Mouse (Mus musculus): Measurements from ENCODE around the gene Ly86. TPM values are rescaled to one million over a fixed set of nuclear protein-coding genes. Genes with fewer than 3 reads are reported as not detected.

The Ly86 gene
- total and polyA plus RNA-seq, 3 experiments, result 2.1 to 4.5 (median 2.5) TPM

DNA sequence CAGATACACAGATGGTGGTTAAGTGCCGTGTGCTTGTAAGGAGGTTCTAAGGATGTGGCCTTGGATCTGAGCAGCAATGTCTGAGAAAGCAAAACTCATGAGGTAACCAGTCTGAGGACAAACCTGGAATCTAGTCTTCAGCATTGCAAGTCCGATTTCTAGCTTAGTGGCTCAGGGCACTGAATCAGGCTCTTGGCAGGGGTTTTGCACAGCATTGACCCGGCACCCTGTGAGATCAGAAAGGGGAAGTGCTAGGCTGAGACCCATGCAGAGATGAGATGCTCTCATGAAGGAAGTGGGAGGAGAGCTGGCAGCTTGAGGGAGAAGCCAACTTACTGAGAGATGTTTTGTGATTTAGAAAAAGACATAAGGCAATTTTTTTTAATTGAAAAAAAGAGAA is 106.5 kb downstream of the Ly86 start:
- Histone ChIP-seq H3K79me2 (replicated peaks; ENCODE audit: control insufficient read depth, insufficient read depth, low read length) (no peaks in the 10 kb centered on the region), H3K9ac (ENCODE audit: low read depth, low read length) (no peak overlapping the region), H3K4me3 (no peak overlapping the region), H3K27ac (peak overlapping the region; percentile 80; the same call in 1 of the 2 replicates), H3K27me3 (ENCODE audit: control insufficient read depth, insufficient read depth, low read length) (no peaks in the 10 kb centered on the region), H3K36me3 (ENCODE audit: control insufficient read depth, insufficient read depth, low read length) (no peaks in the 10 kb centered on the region), H3K4me1 (ENCODE audit: control insufficient read depth, insufficient read depth, low read length) (peaks cover 22% of the 10 kb centered on the region)
- WGBS, result 39% methylated on average over 3 of the region's 3 CpGs
- intact Hi-C loops (cut with DNase I), result loop anchor here (5.0 kb wide), 1 partner anchor 491 kb away; no protein-coding TSS in a partner anchor
- peak in 1 of 2 experiments; percentile 61 for DNase-seq
- TF ChIP-seq POLR2A (IDR thresholded peaks at IDR 0.05; ENCODE audit: insufficient read depth, low read depth, low read length) (no peak), CTCF (IDR thresholded peaks at IDR 0.05) (no peak), EP300 (IDR thresholded peaks at IDR 0.05; ENCODE audit: insufficient read depth, low read depth, low read length) (no peak)

DNA sequence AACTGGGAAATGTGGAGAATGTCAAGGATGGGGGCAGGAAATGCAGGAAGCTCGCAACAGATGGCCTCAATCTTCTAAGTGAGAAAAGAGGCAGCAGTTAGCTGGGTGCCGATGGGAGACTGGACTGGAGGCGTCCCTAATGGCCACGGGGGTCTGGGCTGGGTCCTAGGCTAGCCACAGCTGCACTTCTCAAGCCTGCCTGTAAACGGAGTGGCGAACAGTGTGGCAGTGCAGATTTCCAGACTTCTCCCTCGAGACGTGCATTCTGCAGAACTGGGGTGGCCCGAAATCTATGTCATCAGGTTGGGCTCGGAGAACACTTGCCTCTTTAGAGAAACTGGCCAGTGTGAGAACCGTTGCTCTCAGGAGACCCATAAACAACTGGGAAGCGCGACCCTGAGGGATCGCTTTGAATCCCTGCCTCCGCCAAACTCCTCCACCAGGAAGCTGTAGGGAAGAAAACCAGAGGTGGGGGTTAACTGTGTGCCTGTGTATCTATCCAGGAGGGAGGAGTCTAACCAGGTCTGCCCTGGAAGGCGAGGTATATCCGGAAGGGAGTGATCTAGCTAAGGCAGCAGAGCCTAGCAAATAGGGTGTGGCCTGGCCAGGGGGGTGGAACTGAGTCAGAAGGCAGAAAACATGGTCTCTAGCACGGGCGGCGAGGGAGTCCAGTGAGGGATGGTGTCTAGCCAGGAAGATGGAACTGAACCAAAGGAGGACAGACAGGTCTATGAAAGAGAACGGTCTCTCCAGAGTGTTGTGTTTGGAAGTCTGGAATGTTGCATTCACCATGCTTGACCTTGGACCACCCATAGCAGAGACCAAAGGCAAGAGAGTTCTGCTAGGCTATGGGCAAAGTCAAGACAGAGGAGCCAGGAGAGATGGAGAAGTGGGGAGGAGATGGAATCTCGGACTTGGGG is 107.3 kb downstream of the Ly86 start:
- peak; percentile 57 for TF ChIP-seq POLR2A (IDR thresholded peaks at IDR 0.05; ENCODE audit: insufficient read depth, low read depth, low read length)
- TF ChIP-seq CTCF (IDR thresholded peaks at IDR 0.05), result peak; percentile 44
- TF ChIP-seq EP300 (IDR thresholded peaks at IDR 0.05; ENCODE audit: insufficient read depth, low read depth, low read length), result no peak
- peak; percentile 75 to 82 for DNase-seq
- H3K9ac ChIP-seq (ENCODE audit: low read depth, low read length), result peak overlapping the region; percentile 43
- no peaks in the 10 kb centered on the region for H3K79me2 ChIP-seq (replicated peaks; ENCODE audit: control insufficient read depth, insufficient read depth, low read length)
- H3K27ac ChIP-seq, result peak overlapping the region; percentile 80
- H3K36me3 ChIP-seq (ENCODE audit: control insufficient read depth, insufficient read depth, low read length), result no peaks in the 10 kb centered on the region
- peak overlapping the region; percentile 9 for H3K4me3 ChIP-seq
- peaks cover 25% of the 10 kb centered on the region for H3K4me1 ChIP-seq (ENCODE audit: control insufficient read depth, insufficient read depth, low read length)
- 11% methylated on average over 22 of the region's 22 CpGs for WGBS
- intact Hi-C loops (cut with DNase I), result loop anchor here (5.0 kb wide), 1 partner anchor 490 kb away; no protein-coding TSS in a partner anchor
- no peaks in the 10 kb centered on the region for H3K27me3 ChIP-seq (ENCODE audit: control insufficient read depth, insufficient read depth, low read length)

DNA sequence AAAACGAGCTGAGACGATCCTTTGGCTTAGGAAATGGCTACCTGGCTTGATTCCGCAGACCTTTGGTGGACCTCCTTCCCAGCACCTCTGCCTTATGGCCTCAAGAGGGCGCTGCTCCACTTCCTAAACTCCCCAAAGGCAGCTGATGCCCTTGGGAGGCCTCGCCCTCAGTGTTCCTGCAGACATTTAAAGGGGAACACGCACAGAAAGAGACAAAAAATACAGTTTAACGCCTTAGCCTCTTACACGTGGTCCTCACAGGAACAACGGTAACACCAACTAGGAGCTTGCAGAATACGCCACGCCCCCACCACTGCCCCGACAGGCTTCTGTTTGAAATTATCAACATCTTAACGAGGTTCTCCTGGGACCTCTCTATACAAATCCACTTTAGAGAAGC is 108.2 kb downstream of the Ly86 start:
- Histone ChIP-seq H3K4me1 (ENCODE audit: control insufficient read depth, insufficient read depth, low read length) (peaks cover 24% of the 10 kb centered on the region), H3K79me2 (replicated peaks; ENCODE audit: control insufficient read depth, insufficient read depth, low read length) (no peaks in the 10 kb centered on the region), H3K9ac (ENCODE audit: low read depth, low read length) (peak overlapping the region; percentile 57), H3K27ac (peak overlapping the region; percentile 80), H3K27me3 (ENCODE audit: control insufficient read depth, insufficient read depth, low read length) (no peaks in the 10 kb centered on the region), H3K4me3 (peak overlapping the region; percentile 9), H3K36me3 (ENCODE audit: control insufficient read depth, insufficient read depth, low read length) (no peaks in the 10 kb centered on the region)
- WGBS, result 3% methylated on average over 13 of the region's 13 CpGs
- no peak; the same call in 1 of the 2 replicates for TF ChIP-seq CTCF (IDR thresholded peaks at IDR 0.05)
- TF ChIP-seq EP300 (IDR thresholded peaks at IDR 0.05; ENCODE audit: insufficient read depth, low read depth, low read length), result peak; percentile 97
- no peak for TF ChIP-seq POLR2A (IDR thresholded peaks at IDR 0.05; ENCODE audit: insufficient read depth, low read depth, low read length)
- peak; percentile 83 to 89 for DNase-seq
- intact Hi-C loops (cut with DNase I), result loop anchor here (1.0 to 5.0 kb wide), 2 partner anchors 19 to 489 kb away; no protein-coding TSS in a partner anchor

DNA sequence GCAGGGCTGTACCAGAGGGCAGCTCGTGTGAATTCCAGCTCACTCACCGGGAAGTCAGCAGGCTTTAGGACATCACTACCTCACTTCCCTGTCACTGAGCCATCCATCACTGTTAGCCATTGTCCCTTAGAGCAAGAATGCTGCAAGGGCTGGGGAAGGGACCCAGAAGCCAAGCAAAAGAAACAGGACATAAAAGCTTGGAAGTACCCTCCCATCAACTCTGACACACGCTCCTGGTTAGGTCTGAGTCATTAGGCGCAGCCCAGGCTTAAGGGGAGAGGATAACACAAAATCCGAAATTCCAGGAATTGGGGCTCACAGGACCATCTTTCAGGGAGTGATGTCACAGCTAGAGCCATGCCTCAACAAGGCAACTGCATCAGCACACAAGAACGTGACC is 109.3 kb downstream of the Ly86 start:
- Histone ChIP-seq H3K9ac (ENCODE audit: low read depth, low read length) (no peak overlapping the region), H3K79me2 (replicated peaks; ENCODE audit: control insufficient read depth, insufficient read depth, low read length) (no peaks in the 10 kb centered on the region), H3K4me3 (no peak overlapping the region), H3K27me3 (ENCODE audit: control insufficient read depth, insufficient read depth, low read length) (no peaks in the 10 kb centered on the region), H3K4me1 (ENCODE audit: control insufficient read depth, insufficient read depth, low read length) (peaks cover 26% of the 10 kb centered on the region), H3K27ac (no peak overlapping the region), H3K36me3 (ENCODE audit: control insufficient read depth, insufficient read depth, low read length) (no peaks in the 10 kb centered on the region)
- no peak for TF ChIP-seq POLR2A (IDR thresholded peaks at IDR 0.05; ENCODE audit: insufficient read depth, low read depth, low read length)
- TF ChIP-seq CTCF (IDR thresholded peaks at IDR 0.05), result no peak
- TF ChIP-seq EP300 (IDR thresholded peaks at IDR 0.05; ENCODE audit: insufficient read depth, low read depth, low read length), result no peak
- WGBS, result 77% methylated on average over 6 of the region's 6 CpGs
- intact Hi-C loops (cut with DNase I), result loop anchor here (5.0 kb wide), 1 partner anchor 488 kb away; no protein-coding TSS in a partner anchor
- no peak for DNase-seq

DNA sequence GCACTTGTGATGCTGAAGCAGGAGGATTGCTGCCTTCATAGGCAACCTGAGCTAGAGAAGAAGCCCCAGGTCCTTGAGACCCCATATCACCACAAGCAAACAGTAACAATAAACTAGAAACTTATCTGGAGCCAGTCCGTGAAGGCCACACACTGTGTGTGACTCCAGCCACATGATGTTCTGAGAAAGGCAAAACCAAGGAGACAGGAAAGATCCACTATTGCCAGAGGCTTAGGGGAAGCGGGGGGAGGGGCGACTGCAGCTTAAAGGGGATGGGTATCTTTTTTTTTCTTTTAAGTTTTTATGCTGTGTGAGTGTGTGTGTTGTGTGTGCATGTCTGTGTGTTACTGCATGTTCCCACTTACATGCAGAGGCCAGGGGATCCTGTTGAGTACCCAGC is 110.6 kb downstream of the Ly86 start:
- intact Hi-C loops (cut with DNase I), result loop anchor here (5.0 kb wide), 1 partner anchor 372 kb away; no protein-coding TSS in a partner anchor
- DNase-seq, result no peak
- H3K27me3 ChIP-seq (ENCODE audit: control insufficient read depth, insufficient read depth, low read length), result no peaks in the 10 kb centered on the region
- no peaks in the 10 kb centered on the region for H3K79me2 ChIP-seq (replicated peaks; ENCODE audit: control insufficient read depth, insufficient read depth, low read length)
- H3K27ac ChIP-seq, result no peak overlapping the region; the same call in 1 of the 2 replicates
- H3K36me3 ChIP-seq (ENCODE audit: control insufficient read depth, insufficient read depth, low read length), result no peaks in the 10 kb centered on the region; the same call in 1 of the 2 replicates
- TF ChIP-seq POLR2A (IDR thresholded peaks at IDR 0.05; ENCODE audit: insufficient read depth, low read depth, low read length) (no peak), CTCF (IDR thresholded peaks at IDR 0.05) (no peak), EP300 (IDR thresholded peaks at IDR 0.05; ENCODE audit: insufficient read depth, low read depth, low read length) (no peak)
- 65% methylated on average over 3 of the region's 3 CpGs for WGBS
- peaks cover 33% of the 10 kb centered on the region for H3K4me1 ChIP-seq (ENCODE audit: control insufficient read depth, insufficient read depth, low read length)
- H3K9ac ChIP-seq (ENCODE audit: low read depth, low read length), result no peak overlapping the region
- no peak overlapping the region for H3K4me3 ChIP-seq
